Mouse (Mus musculus) mature B cell (primary cell): ENCODE measurements around the gene Elmo1.

ENCODE experiments used
- in situ Hi-C: fragments of 300-500 bp; cut with MboI; formaldehyde crosslinking; loops from 2 replicates; pipeline ENCODE4 v1.14.3; 2019

The Elmo1 gene

GRCm38 (mm10) chr13:20121385-20122043, 31.1 kb downstream of the Elmo1 start:
- in situ Hi-C loops: no loop called here

DNA sequence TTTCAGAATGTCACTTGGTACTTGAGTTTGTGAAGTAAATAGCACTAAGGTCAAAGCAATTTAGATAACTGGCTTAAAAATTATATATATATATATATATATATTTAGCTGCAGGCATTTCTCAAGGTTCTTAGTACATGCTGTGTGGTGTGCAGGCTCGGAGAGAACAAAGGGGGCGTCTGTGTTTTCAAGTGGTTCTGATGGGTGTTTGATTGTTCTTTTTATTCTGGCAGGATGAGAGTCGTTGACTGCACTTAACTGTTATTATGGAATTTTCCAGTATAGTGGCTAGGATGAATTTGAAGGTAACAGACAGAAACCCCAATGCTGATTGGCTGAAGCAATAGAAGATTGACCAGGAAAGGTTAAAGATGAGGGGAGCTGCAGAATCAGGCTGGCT, 33.6 kb downstream of the Elmo1 start:
- in situ Hi-C loops: no loop called here

GRCm38 (mm10) chr13:20124965-20125364, 34.6 kb downstream of the Elmo1 start:
- in situ Hi-C loops: no loop called here

GRCm38 (mm10) chr13:20125845-20126244, 35.4 kb downstream of the Elmo1 start:
- in situ Hi-C loops: no loop called here

DNA sequence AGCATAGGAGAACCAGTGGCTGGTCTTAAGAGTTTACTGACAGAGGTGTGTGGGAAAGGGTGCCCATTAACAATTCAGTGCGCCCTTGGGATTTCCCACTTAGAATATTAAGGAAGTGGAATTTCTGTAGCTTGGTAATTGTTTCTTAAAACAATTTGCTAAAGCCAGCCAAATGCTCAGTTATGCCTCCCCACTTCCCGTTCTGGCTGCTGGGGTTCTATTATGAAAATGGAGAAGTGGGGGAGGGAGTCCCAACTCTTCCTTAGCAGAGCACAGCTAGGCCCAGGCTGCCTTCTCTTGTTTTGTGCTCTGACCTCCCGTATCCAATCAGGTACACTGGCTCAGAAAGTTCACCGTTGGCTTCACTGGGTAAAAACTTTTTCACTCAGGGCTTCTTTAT, 37.2 kb downstream of the Elmo1 start:
- in situ Hi-C loops: no loop called here

DNA sequence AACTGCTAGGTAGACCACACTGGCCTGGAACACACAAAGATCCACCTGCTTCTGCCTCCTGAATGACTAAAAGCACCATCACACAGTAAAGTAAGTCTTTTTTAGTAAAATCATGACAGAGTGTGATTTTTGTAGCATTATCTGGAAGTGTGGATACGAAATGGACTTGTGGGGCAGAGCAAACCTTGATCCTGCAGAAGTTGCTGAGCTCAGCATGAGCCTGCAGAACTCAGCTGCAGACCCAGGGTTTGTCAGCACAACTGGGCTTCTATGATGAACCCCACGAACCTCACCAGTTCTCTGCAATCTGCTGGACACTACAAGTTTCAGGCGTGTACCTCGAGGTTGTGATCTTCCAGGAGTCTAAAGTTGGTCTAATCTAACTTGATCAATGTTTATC, 37.7 kb downstream of the Elmo1 start:
- in situ Hi-C loops: no loop called here

DNA sequence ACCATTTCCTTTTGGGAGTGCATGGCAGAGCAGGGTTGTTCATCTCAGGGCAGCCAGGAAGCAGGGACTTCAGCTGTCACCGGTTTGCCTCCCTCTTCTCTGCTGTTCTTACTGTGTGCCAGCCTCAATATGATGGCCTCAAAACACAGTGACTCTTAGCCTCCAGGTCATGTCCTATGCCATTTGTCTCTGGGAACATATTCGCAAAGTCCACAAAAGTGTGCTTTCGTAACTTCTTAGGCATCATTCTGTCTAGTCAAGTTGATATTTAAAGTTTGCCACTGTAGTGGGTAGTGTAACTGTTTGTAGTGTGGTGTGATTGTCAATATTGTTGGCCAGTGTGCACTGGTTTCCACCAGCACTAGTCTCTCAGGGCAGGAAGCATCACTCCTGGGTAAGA, 40.3 kb downstream of the Elmo1 start:
- in situ Hi-C loops: no loop called here

DNA sequence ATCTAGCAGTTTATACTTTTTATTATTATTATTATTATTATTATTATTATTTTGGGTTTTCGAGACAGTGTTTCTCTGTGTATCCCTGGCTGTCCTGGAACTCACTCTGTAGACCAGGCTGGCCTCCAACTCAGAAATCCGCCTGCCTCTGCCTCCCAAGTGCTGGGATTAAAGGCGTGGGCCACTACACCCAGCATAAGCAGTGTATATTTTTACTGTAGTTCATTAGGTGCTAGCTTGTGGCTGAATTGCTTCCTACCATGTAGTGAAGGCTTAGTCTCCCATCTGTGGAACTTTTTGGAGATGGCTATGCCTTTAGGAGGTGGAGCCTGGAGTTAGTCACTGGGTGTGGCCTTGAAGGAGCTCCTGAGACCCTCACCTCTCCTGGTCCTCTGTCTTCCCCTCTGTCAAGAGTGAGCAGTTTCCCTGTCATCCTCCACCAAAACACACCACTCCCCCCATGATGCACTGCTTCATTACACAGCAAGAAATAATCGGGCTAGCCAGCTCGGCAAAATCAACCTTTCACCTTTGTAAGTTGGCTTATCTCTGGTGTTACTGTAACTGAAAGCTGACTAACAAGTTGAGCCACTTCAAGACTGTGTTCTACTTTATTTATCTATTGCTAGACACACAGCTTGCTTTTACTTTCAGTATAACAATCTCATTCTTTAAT, 41.1 kb downstream of the Elmo1 start:
- in situ Hi-C loops: no loop called here

- in situ Hi-C loops: no loop called here
These were observed 41.6 kb downstream of the Elmo1 start for GRCm38 (mm10) chr13:20131998-20132371.

GRCm38 (mm10) chr13:20133602-20134394, 43.4 kb downstream of the Elmo1 start:
- in situ Hi-C loops: no loop called here

- in situ Hi-C loops: no loop called here
These were observed 44.2 kb downstream of the Elmo1 start for GRCm38 (mm10) chr13:20134395-20135225.

- in situ Hi-C loops: no loop called here
These were observed 46.4 kb downstream of the Elmo1 start for GRCm38 (mm10) chr13:20136753-20137152.

- in situ Hi-C loops: no loop called here
These were observed 48.1 kb downstream of the Elmo1 start for GRCm38 (mm10) chr13:20138466-20138865.

GRCm38 (mm10) chr13:20139060-20139459, 48.7 kb downstream of the Elmo1 start:
- in situ Hi-C loops: no loop called here

GRCm38 (mm10) chr13:20139825-20140665, 49.6 kb downstream of the Elmo1 start:
- in situ Hi-C loops: no loop called here

DNA sequence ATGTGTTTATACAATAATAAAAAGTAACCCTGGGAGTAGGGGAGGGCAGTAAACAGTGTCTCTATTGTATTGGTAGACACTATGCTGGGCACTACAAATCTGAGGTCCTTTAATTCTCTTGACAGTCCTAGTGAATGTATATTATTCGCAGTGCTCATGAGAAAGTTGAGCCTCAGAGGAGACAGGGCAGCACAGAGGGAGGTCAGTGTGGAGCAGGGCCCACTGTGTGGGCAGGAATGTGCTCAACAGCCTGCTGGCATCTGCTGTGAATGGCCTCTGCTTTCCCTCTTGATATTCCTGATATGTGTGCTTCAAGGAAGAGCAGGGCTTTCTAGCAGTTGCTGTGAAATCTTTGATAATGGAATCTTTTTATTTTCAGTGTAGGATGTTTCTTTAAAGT, 52.2 kb downstream of the Elmo1 start:
- in situ Hi-C loops: no loop called here

DNA sequence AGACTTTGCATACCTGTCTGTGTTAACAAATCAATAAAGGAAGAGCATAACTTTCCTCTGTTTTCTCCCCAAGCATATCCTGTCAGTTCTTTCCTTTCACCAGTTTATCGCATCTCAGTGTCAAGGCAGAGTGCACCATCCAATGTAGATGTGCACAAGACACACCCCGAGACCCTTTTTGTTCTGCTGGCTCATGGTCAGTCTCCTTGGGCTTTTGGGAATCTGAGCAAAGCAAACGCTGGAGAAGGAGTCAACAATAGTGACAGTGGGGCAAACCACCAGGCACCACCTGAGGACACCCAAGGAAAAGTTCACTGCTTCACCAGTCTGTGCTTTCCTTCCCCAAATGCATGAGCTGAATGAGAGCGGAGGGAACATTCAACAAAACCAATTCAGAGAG, 56.5 kb downstream of the Elmo1 start:
- in situ Hi-C loops: no loop called here

- in situ Hi-C loops: no loop called here
These were observed 57.3 kb downstream of the Elmo1 start for GRCm38 (mm10) chr13:20147736-20148135.

- in situ Hi-C loops: no loop called here
These were observed 59.9 kb downstream of the Elmo1 start for GRCm38 (mm10) chr13:20150130-20150835.

GRCm38 (mm10) chr13:20151302-20151978, 61.0 kb downstream of the Elmo1 start:
- in situ Hi-C loops: no loop called here
